Mouse (Mus musculus) heart, adult 2 months (tissue): ENCODE data around the gene Has3. TPM values are rescaled to one million over a fixed set of nuclear protein-coding genes. Genes with fewer than 3 reads are reported as not detected.

Source experiments
- DNase-seq, 2 experiments: peaks; one replicate each; pipeline ENCODE4 v3.0.0; 2021
- H3K27ac ChIP-seq: fragments of 200-600 bp; 2 replicates; pipeline ENCODE4 v1.8.1; 2022
- H3K27me3 ChIP-seq: fragments of 200-500 bp; 2 replicates; pipeline ENCODE4 v1.6.1; 2012; ENCODE audit warnings: mild to moderate bottlenecking, low read length, inconsistent platforms, mixed read lengths; ENCODE audit not compliant: control insufficient read depth, insufficient read depth
- H3K36me3 ChIP-seq: fragments of 200-500 bp; 2 replicates; pipeline ENCODE4 v1.6.1; 2012; ENCODE audit warnings: low read length, inconsistent platforms; ENCODE audit not compliant: control insufficient read depth, insufficient read depth
- H3K4me1 ChIP-seq: fragments of 200-500 bp; 2 replicates; pipeline ENCODE4 v1.6.1; 2011; ENCODE audit warnings: low read length; ENCODE audit not compliant: control insufficient read depth, insufficient read depth
- H3K4me3 ChIP-seq: fragments of 200-600 bp; 2 replicates; pipeline ENCODE4 v1.8.1; 2022
- H3K79me2 ChIP-seq: fragments of 200-500 bp; replicated peaks from 2 replicates; pipeline ENCODE4 v1.6.1; 2012; ENCODE audit warnings: mild to moderate bottlenecking, inconsistent platforms, low read length, moderate library complexity, mixed read lengths; ENCODE audit not compliant: control insufficient read depth, insufficient read depth
- H3K9ac ChIP-seq: fragments of 200-500 bp; 2 replicates; pipeline ENCODE4 v1.6.1; 2012; ENCODE audit warnings: low read depth, mild to moderate bottlenecking, control low read depth, inconsistent platforms, low read length, mixed read lengths
- CTCF ChIP-seq: fragments of 200-600 bp; IDR thresholded peaks from 2 replicates; pipeline ENCODE4 v1.8.1; 2022; ENCODE audit warnings: antibody characterized with exemption, mild to moderate bottlenecking, moderate library complexity
- EP300 ChIP-seq: fragments of 200-500 bp; IDR thresholded peaks from 2 replicates; pipeline ENCODE4 v1.6.1; 2011; ENCODE audit warnings: low read depth, low read length, control low read depth; ENCODE audit not compliant: insufficient read depth
- POLR2A ChIP-seq: fragments of 200-500 bp; IDR thresholded peaks from 2 replicates; pipeline ENCODE4 v1.6.1; 2011; ENCODE audit warnings: mild to moderate bottlenecking, low read depth, low read length, control low read depth; ENCODE audit not compliant: insufficient read depth
- WGBS: fragments of 180-500 bp; shearing (Covaris S2); methylation state at CpG from one replicate; pipeline ENCODE4 v1.1.7; 2018; 5-methylcytosine and 5-hydroxymethylcytosine counted together
- intact Hi-C: fragments of 180-260 bp; cut with DNase I; formaldehyde crosslinking; loops from one replicate; pipeline ENCODE4 v1.15.1; 2025
- polyA plus RNA-seq: library from polyadenylated mRNA; depleted of rRNA; stranded (reverse); fragments of >200 nt; gene quantifications from 2 replicates; pipeline ENCODE4 v1.2.3, GENCODE M21; 2012
- total RNA-seq, 2 experiments: library from RNA; stranded (reverse); gene quantifications; 2 replicates each; pipeline ENCODE4 v1.2.3; 2021

Gene Has3
- total and polyA plus RNA-seq, 3 experiments: 0.66 to 1.1 (median 0.70) TPM

GRCm38 (mm10) chr8:106906635-106907034 lies 36.6 kb downstream of the Has3 start:
- peaks cover 7% of the 10 kb centered on the region for H3K4me1 ChIP-seq
- no peaks in the 10 kb centered on the region for H3K79me2 ChIP-seq
- no peak overlapping the region; the same call in 1 of the 2 replicates for H3K27ac ChIP-seq
- H3K36me3 ChIP-seq: peaks cover 17% of the 10 kb centered on the region
- no peak for DNase-seq
- no peak overlapping the region for H3K4me3 ChIP-seq
- 87% methylated on average over 6 of the region's 6 CpGs for WGBS
- no peak overlapping the region for H3K9ac ChIP-seq
- intact Hi-C loops: no loop called here
- no peaks in the 10 kb centered on the region for H3K27me3 ChIP-seq
- no peak for TF ChIP-seq EP300
- no peak for TF ChIP-seq CTCF
- no peak for TF ChIP-seq POLR2A

DNA sequence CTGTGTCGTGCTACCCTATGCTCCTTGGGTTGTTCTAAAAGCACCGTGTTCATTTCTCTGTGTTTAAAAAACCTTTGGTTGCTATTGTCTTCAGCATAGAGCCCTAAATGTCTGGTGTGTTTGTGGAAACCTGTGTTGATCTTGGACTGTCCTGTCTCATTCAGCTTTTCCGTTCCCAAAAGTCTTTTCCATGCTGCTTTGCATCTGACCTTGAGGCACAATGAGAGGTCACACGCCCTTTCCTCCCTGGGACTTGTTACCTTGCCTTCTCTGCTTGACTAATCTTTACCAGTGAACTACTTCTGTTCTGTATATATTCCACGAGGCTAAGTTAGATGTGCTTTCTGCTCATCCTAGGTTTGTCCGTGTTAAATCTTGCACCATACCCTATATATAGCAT lies 37.4 kb downstream of the Has3 start:
- Histone ChIP-seq H3K79me2 (no peaks in the 10 kb centered on the region), H3K36me3 (peaks cover 15% of the 10 kb centered on the region), H3K9ac (no peak overlapping the region), H3K27ac (peak overlapping the region; percentile 33; the same call in 1 of the 2 replicates), H3K4me1 (peaks cover 5% of the 10 kb centered on the region), H3K4me3 (no peak overlapping the region), H3K27me3 (no peaks in the 10 kb centered on the region)
- intact Hi-C loops: no loop called here
- no peak for DNase-seq
- WGBS: 55% methylated on average over 6 of the region's 6 CpGs
- TF ChIP-seq EP300 (no peak), CTCF (no peak), POLR2A (no peak)

- DNase-seq: no peak
- 41% methylated on average over 7 of the region's 7 CpGs for WGBS
- H3K9ac ChIP-seq: no peak overlapping the region
- H3K4me1 ChIP-seq: peaks cover 3% of the 10 kb centered on the region
- peaks cover 11% of the 10 kb centered on the region; the same call in 1 of the 2 replicates for H3K36me3 ChIP-seq
- no peaks in the 10 kb centered on the region for H3K27me3 ChIP-seq
- no peak overlapping the region for H3K27ac ChIP-seq
- no peak for TF ChIP-seq CTCF
- no peak for TF ChIP-seq EP300
- TF ChIP-seq POLR2A: no peak
- H3K79me2 ChIP-seq: no peaks in the 10 kb centered on the region
- intact Hi-C loops: no loop called here
- H3K4me3 ChIP-seq: no peak overlapping the region
Observed at GRCm38 (mm10) chr8:106908291-106908690, 38.2 kb downstream of the Has3 start.

DNA sequence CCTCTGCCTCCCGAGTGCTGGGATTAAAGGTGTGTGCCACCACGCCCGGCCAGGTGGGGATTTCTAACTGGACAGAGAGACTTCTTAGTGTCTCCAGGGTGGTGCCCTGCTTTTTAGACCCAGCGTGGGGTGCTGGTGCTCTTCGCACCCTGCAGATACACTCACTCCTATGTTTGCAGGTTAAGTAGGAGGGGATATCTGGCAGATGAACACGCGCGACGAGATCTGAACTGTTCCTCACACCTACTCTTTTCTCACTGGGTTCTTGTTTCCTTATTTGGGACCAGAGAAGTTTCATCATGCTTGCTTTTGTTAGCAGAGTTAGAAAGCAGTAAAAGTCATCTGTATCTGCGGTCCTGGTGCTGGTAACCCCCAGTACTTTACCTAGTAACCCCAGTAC lies 43.6 kb downstream of the Has3 start:
- WGBS: 94% methylated on average over 10 of the region's 10 CpGs
- no peaks in the 10 kb centered on the region for H3K36me3 ChIP-seq

DNA sequence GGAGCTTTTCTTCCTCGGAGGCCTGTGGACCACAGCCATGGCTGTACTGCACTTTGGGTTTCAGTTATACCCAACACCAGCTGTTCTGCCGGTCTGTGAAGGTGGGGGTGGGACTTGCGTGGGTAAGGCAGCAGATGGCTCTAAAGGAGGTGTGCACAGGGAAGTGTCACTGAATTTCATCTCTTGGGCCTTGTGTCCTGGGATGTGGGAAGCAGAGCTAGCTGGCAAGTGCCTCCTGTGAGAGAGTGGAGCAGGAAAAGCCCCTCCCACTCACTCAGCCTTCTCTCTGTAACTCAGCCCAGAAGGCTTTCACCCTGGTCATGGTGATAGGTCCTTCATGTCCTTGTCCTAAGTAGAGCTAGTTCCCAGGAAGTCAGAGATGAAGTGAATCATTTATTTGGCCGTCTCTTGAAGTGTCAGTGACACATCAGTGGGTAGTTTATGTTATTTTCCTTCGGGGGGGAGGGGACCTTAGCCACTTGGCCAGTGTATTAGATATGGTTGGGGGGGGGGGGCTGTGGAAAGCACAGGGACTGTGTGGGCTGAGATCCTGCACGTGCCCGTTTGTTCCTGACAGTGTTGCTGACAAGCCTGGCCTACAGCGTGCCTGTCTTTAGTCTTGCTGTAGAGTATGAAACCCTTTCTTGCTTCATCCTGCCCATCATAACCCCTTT lies 49.8 kb downstream of the Has3 start:
- Histone ChIP-seq H3K27me3 (no peaks in the 10 kb centered on the region), H3K4me3 (no peak overlapping the region), H3K36me3 (no peaks in the 10 kb centered on the region; the same call in 1 of the 2 replicates), H3K4me1 (no peaks in the 10 kb centered on the region), H3K9ac (no peak overlapping the region), H3K79me2 (no peaks in the 10 kb centered on the region), H3K27ac (no peak overlapping the region)
- TF ChIP-seq EP300 (no peak), POLR2A (no peak), CTCF (no peak)
- DNase-seq: no peak
- WGBS: 88% methylated on average over 8 of the region's 8 CpGs
- intact Hi-C loops: no loop called here

More for the DNA sequence above, 43.6 kb downstream of the Has3 start:
- H3K27ac ChIP-seq: no peak overlapping the region
- TF ChIP-seq EP300: no peak
- TF ChIP-seq CTCF: no peak
- no peak for TF ChIP-seq POLR2A
- intact Hi-C loops: no loop called here
- no peaks in the 10 kb centered on the region for H3K27me3 ChIP-seq
- no peak overlapping the region for H3K4me3 ChIP-seq
- no peak overlapping the region for H3K9ac ChIP-seq
- H3K4me1 ChIP-seq: no peaks in the 10 kb centered on the region
- DNase-seq: no peak
- no peaks in the 10 kb centered on the region for H3K79me2 ChIP-seq

DNA sequence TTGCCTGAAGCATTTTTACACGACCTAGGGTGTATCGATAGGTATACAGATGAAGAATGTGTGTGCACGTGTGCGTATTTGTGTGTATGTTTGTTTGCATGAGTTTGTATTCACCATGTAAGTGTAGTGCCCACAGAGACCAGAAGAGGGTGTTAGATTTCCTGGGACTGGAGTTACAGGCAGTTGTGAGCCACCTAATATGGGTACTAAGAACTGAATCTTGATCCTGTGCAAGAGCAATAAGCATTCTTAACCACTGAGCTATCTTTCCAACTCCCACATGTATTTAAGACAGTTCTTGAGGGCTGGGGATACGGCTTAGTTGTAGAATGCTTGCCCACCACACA lies 50.3 kb downstream of the Has3 start:
- Histone ChIP-seq H3K79me2 (no peaks in the 10 kb centered on the region), H3K36me3 (no peaks in the 10 kb centered on the region; the same call in 1 of the 2 replicates), H3K9ac (no peak overlapping the region), H3K4me3 (no peak overlapping the region), H3K4me1 (no peaks in the 10 kb centered on the region), H3K27me3 (no peaks in the 10 kb centered on the region), H3K27ac (no peak overlapping the region)
- TF ChIP-seq POLR2A: no peak
- TF ChIP-seq CTCF: no peak
- TF ChIP-seq EP300: no peak
- no peak for DNase-seq
- intact Hi-C loops: no loop called here
- WGBS: 98% methylated on average over 5 of the region's 5 CpGs

DNA sequence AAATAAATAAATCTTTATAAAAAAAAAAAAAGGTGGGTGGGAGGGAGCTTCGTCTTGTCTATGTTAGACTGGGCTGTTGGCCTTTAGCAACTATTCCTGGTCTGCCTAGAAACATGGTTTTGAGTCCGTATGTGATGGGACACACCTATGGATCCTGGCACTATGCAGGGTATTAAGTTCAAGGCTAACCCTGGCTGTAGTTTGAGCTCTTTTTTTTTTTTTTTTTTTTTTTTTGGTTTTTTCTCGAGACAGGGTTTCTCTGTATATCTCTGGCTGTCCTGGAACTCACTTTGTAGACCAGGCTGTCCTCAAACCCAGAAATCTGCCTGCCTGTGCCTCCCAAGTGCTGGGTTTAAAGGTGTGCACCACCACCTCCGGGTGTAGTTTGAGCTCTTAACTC lies 54.0 kb downstream of the Has3 start:
- H3K79me2 ChIP-seq: no peaks in the 10 kb centered on the region
- no peak overlapping the region for H3K9ac ChIP-seq
- intact Hi-C loops: no loop called here
- peaks cover 1% of the 10 kb centered on the region; the same call in 1 of the 2 replicates for H3K4me1 ChIP-seq
- TF ChIP-seq POLR2A (no peak), CTCF (no peak), EP300 (no peak)
- no peaks in the 10 kb centered on the region; the same call in 1 of the 2 replicates for H3K36me3 ChIP-seq
- H3K27me3 ChIP-seq: no peaks in the 10 kb centered on the region
- no peak overlapping the region for H3K27ac ChIP-seq
- WGBS: 87% methylated on average over 4 of the region's 4 CpGs
- no peak for DNase-seq
- H3K4me3 ChIP-seq: no peak overlapping the region
